Mouse (Mus musculus) megakaryocyte, embryonic 14.5 days (primary cell): ENCODE measurements at regions not wholly inside any gene's neighbourhood (a gene's known extent, or its start where the extent isn't known, plus 50 kb on each side); places are given as distances from the start of the nearest gene placed in this dataset.

ENCODE experiments used
- FLI1 ChIP-seq: IDR thresholded peaks from 2 replicates; pipeline ENCODE4 v1.6.1; 2012; ENCODE audit warnings: low read length, inconsistent platforms, mixed read lengths
- GATA1 ChIP-seq: IDR thresholded peaks from 3 replicates; pipeline ENCODE4 v1.6.1; 2012; ENCODE audit warnings: mixed read lengths, low read length, inconsistent platforms, borderline replicate concordance

- no peak for TF ChIP-seq GATA1
- no peak for TF ChIP-seq FLI1
Measured at GRCm38 (mm10) chr6:33137823-33138222, 77.8 kb upstream of the Chchd3 start.
